Mouse (Mus musculus) liver, adult 2 months (tissue): ENCODE measurements around the gene Slco1c1.

Experiments used
- CTCF ChIP-seq: fragments of 200-500 bp; IDR thresholded peaks from 2 replicates; pipeline ENCODE4 v1.5.1; 2011; ENCODE audit warnings: low read depth, low read length, control low read depth
- POLR2A ChIP-seq: fragments of 200-500 bp; IDR thresholded peaks from 2 replicates; pipeline ENCODE4 v1.6.1; 2011; ENCODE audit warnings: low read length, control low read depth; ENCODE audit not compliant: insufficient read depth; ENCODE audit errors: extremely low read depth

GRCm38 (mm10) chr6:141597037-141597436 is 72.9 kb downstream of the Slco1c1 start:
- TF ChIP-seq CTCF = no peak
- no peak for TF ChIP-seq POLR2A
